Mouse (Mus musculus) myocyte (in vitro differentiated cells): ENCODE results near the gene Slc24a4.

ENCODE experiments used
- CEBPB ChIP-seq: IDR thresholded peaks from 2 replicates; pipeline ENCODE4 v1.6.1; 2011; ENCODE audit warnings: mild to moderate bottlenecking, moderate library complexity; ENCODE audit not compliant: poor library complexity, insufficient read depth, severe bottlenecking
- E2F4 ChIP-seq: IDR thresholded peaks from one replicate; pipeline ENCODE4 v1.6.1; 2011; ENCODE audit warnings: mild to moderate bottlenecking, control low read depth, moderate library complexity; ENCODE audit not compliant: insufficient read depth
- MAX ChIP-seq: IDR thresholded peaks from one replicate; pipeline ENCODE4 v1.6.1; 2011; ENCODE audit warnings: low read depth, mild to moderate bottlenecking, control low read depth
- MYOD1 ChIP-seq, 3 experiments: IDR thresholded peaks; one replicate each; pipeline ENCODE4 v1.6.1; 2011; ENCODE audit warnings: control low read depth in 2 of 3, low read depth in 2 of 3, mild to moderate bottlenecking in 2 of 3, moderate library complexity in 1 of 3; ENCODE audit not compliant: insufficient read length in 2 of 3, control insufficient read depth in 1 of 3
- MYOG ChIP-seq, 3 experiments: IDR thresholded peaks; one replicate each; pipeline ENCODE4 v1.6.1; 2011; ENCODE audit warnings: control low read depth in 2 of 3, low read depth in 2 of 3, mild to moderate bottlenecking in 2 of 3; ENCODE audit not compliant: insufficient read length in 2 of 3, control insufficient read depth in 1 of 3, insufficient read depth in 1 of 3
- POLR2A ChIP-seq: IDR thresholded peaks from one replicate; pipeline ENCODE4 v1.6.1; 2011; ENCODE audit warnings: low read depth, mild to moderate bottlenecking, control low read depth, moderate library complexity; ENCODE audit not compliant: insufficient read length
- TCF12 ChIP-seq: IDR thresholded peaks from one replicate; pipeline ENCODE4 v1.6.1; 2011; ENCODE audit warnings: mild to moderate bottlenecking, control low read depth; ENCODE audit not compliant: poor library complexity, insufficient read depth, severe bottlenecking

DNA sequence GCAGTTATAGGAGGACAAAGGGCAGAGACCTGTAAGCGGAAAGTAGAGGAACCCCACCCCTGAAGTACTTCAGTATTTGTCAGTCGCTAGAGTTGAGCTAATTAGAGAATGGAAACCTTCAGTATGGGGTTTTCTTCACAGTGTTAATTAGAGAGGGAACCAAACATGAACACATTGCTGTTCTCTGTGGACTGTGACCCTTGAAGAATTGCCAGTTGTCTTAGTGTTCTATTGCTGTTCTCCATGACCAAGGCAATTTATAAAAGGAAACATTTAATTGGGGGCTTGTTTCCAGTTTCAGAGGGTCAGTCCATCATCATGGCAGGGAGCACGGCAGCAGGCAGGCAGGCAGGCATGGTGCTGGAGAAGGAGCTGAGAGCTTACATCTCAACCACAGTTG is 107.0 kb downstream of the Slc24a4 start:
- TF ChIP-seq CEBPB, result no peak
- TF ChIP-seq MYOG (IDR thresholded peaks at IDR 0.05; ENCODE audit: control insufficient read depth in 1 of 3, insufficient read depth in 1 of 3, insufficient read length in 2 of 3, low read depth in 2 of 3), result no peak
- TF ChIP-seq POLR2A, result no peak
- TF ChIP-seq TCF12, result no peak
- TF ChIP-seq MYOD1 (IDR thresholded peaks at IDR 0.05; ENCODE audit: control insufficient read depth in 1 of 3, insufficient read length in 2 of 3, low read depth in 2 of 3), result no peak
- TF ChIP-seq MAX, result no peak
- no peak for TF ChIP-seq E2F4
